Mouse (Mus musculus) ES-Bruce4 (cell line): ENCODE results near the gene Vmn1r192.

Experiments
- CTCF ChIP-seq: IDR thresholded peaks from one replicate; pipeline ENCODE4 v1.8.1; 2011; ENCODE audit warnings: low read depth, low read length
- EP300 ChIP-seq: IDR thresholded peaks from 2 replicates; pipeline ENCODE4 v1.6.1; 2011; ENCODE audit warnings: low read depth, low read length; ENCODE audit not compliant: insufficient read depth
- POLR2A ChIP-seq: IDR thresholded peaks from one replicate; pipeline ENCODE4 v1.8.1; 2011; ENCODE audit warnings: low read length; ENCODE audit not compliant: insufficient read depth

- no peak for TF ChIP-seq POLR2A
- no peak for TF ChIP-seq CTCF
- TF ChIP-seq EP300 = no peak
These were observed at the start of gene Vmn1r192 for GRCm38 (mm10) chr13:22191041-22191440.
